Mouse (Mus musculus): ENCODE results near the gene Ide.

DNA sequence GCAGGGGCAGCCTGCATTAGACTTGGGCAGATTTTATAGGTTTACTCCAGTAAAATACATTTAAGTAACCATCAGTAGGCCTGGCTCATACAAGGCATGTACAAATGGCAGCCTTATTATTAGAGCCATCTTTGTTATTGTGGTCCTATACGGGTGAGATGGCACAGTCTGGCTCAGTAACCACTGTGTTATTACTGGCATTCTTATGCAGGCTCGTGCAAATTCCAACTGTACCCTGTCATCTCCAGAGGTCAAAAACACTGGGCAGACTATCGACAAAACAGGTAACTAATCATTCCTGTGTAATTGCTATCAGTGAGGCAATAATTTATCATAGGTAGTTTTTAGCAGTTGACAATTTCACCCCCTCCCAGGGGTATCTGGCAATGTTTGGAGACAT is 8.6 kb upstream of the Ide start:
- no peak for TF ChIP-seq POLR2A (IDR thresholded peaks at IDR 0.05; ENCODE audit: extremely low read depth, insufficient read depth, low read length)
- TF ChIP-seq CTCF (IDR thresholded peaks at IDR 0.05; ENCODE audit: low read depth, low read length) = no peak
